Mouse (Mus musculus): ENCODE measurements around the gene Elovl3. TPM values are rescaled to one million over a fixed set of nuclear protein-coding genes. Genes with fewer than 3 reads are reported as not detected.

The Elovl3 gene
- polyA plus RNA-seq, 1 experiment from 2014 or later: not detected

DNA sequence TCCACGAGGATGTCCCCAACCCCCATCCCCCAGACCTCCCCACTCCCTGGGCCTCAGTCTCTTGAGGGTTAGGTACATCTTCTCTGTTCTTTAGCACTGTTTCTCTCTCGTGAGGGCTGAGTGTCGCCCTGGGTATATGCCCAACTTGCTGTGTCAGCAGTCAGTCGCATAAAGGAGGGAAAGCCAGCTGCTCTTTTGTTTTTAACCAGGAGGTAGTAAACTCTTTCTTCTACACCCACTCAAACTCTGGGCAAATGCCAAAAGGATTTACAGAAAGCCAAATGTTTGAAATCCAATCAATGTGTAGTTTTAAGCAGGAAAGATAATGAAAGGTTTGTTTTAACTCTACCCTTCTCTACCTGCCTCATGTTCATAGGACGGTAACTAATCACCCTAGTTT, 45.3 kb downstream of the Elovl3 start:
- H3K36me3 ChIP-seq: peaks cover 4% of the 10 kb centered on the region; the same call in 1 of the 2 replicates
- WGBS: 36% methylated on average over 5 of the region's 5 CpGs
- no peaks in the 10 kb centered on the region for H3K9me3 ChIP-seq
- no peaks in the 10 kb centered on the region for H3K27me3 ChIP-seq
- H3K4me1 ChIP-seq (replicated peaks): peaks cover 8% of the 10 kb centered on the region; the same call in 1 of the 2 replicates
- H3K27ac ChIP-seq: no peak overlapping the region
- no peak overlapping the region for H3K4me2 ChIP-seq
- H3K9ac ChIP-seq: no peak overlapping the region
- no peak for ATAC-seq (ENCODE audit: low FRiP score)
- H3K4me3 ChIP-seq: no peak overlapping the region

DNA sequence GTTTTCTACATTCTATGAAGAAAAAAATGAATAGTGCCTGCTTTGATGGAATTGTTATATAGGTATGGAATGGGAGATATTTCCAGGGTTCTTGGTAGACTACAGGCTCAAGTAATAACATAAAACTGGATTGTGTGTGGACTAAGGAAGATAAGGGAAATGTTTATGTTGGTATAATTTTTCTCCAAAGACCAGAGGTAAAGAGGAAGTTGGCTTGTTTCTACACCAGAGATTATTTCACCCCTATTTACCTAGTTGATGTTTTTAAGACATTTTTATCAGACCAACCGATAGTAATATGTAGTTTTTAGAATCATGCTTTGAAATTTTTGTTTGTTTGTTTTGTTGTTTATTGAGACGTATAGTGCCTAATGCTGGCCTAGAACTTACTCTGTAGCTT, 48.6 kb downstream of the Elovl3 start:
- no peak for ATAC-seq (ENCODE audit: low FRiP score)
- Histone ChIP-seq H3K27ac (no peak overlapping the region), H3K4me3 (no peak overlapping the region), H3K4me1 (replicated peaks) (peaks cover 8% of the 10 kb centered on the region; the same call in 1 of the 2 replicates), H3K27me3 (no peaks in the 10 kb centered on the region), H3K4me2 (no peak overlapping the region), H3K9ac (no peak overlapping the region), H3K36me3 (peaks cover 10% of the 10 kb centered on the region), H3K9me3 (no peaks in the 10 kb centered on the region)
- 95% methylated on average over 2 of the region's 2 CpGs for WGBS

DNA sequence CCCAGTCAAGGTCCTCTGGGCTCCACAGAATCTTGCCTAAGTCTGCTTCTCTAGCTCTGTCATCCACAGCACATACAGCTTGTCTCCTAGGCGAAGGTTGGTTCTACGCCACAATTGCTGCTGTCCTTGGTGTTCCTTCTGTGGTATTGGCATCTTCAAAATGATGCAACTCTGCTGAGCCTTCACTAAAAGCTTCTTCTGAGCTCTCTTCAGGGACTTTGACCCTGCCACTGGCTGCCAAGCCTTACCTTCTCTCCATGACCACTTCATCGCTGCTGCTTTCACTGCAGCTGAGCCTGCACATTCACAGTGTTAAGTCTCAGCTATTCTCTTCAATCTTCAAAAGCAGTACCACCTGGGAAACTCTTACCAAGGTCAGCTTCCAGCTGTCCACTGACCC, 50.5 kb downstream of the Elovl3 start:
- no peak overlapping the region for H3K9ac ChIP-seq
- H3K36me3 ChIP-seq: peaks cover 10% of the 10 kb centered on the region
- no peak for ATAC-seq (ENCODE audit: low FRiP score)
- no peaks in the 10 kb centered on the region for H3K27me3 ChIP-seq
- H3K4me2 ChIP-seq: no peak overlapping the region
- 0 out of 2 replicates have a peak, but pooled peaks cover 4% of the 10 kb centered on the region for H3K4me1 ChIP-seq (replicated peaks)
- 95% methylated on average over 3 of the region's 3 CpGs for WGBS
- H3K4me3 ChIP-seq: no peak overlapping the region
- no peak overlapping the region for H3K27ac ChIP-seq
- H3K9me3 ChIP-seq: no peaks in the 10 kb centered on the region

Other genes starting within 250 kb of the Elovl3 start
- gene Armh3, start 133.4 kb upstream of the Elovl3 start, polyA plus RNA-seq (2015; fragmentation: Nextera tagmentation; extraction: Ambion mirVana): 22.8 and 23.9 TPM in 2 replicates
- 3.1 and 3.8 TPM in 2 replicates for gene Hps6, start 128.4 kb upstream of the Elovl3 start, polyA plus RNA-seq (2015; fragmentation: Nextera tagmentation; extraction: Ambion mirVana)
- gene Pprc1, start 87.0 kb upstream of the Elovl3 start, polyA plus RNA-seq (2015; fragmentation: Nextera tagmentation; extraction: Ambion mirVana): 18.7 and 22.2 TPM in 2 replicates
- gene Ldb1, start 86.7 kb upstream of the Elovl3 start, polyA plus RNA-seq (2015; fragmentation: Nextera tagmentation; extraction: Ambion mirVana): 120 and 127 TPM in 2 replicates
- gene Nolc1, start 56.0 kb upstream of the Elovl3 start, polyA plus RNA-seq (2015; fragmentation: Nextera tagmentation; extraction: Ambion mirVana): 73.4 and 79.5 TPM in 2 replicates
- 0.23 and 0.31 TPM in 2 replicates for gene Pitx3, start 16.4 kb downstream of the Elovl3 start, polyA plus RNA-seq (2015; fragmentation: Nextera tagmentation; extraction: Ambion mirVana)
- gene Gbf1, start 20.6 kb downstream of the Elovl3 start, polyA plus RNA-seq (2015; fragmentation: Nextera tagmentation; extraction: Ambion mirVana): 71.6 and 80.4 TPM in 2 replicates
- 2.3 and 2.4 TPM in 2 replicates for gene Nfkb2, start 172.4 kb downstream of the Elovl3 start, polyA plus RNA-seq (2015; fragmentation: Nextera tagmentation; extraction: Ambion mirVana)
- gene Psd, start 195.3 kb downstream of the Elovl3 start, polyA plus RNA-seq (2015; fragmentation: Nextera tagmentation; extraction: Ambion mirVana): 58.4 and 59.3 TPM in 2 replicates
- 39.8 and 40.0 TPM in 2 replicates for gene Fbxl15, start 196.3 kb downstream of the Elovl3 start, polyA plus RNA-seq (2015; fragmentation: Nextera tagmentation; extraction: Ambion mirVana)
- gene Cuedc2, start 206.8 kb downstream of the Elovl3 start, polyA plus RNA-seq (2015; fragmentation: Nextera tagmentation; extraction: Ambion mirVana): 317 and 326 TPM in 2 replicates
- 8.2 and 11.2 TPM in 2 replicates for gene Mfsd13a, start 209.2 kb downstream of the Elovl3 start, polyA plus RNA-seq (2015; fragmentation: Nextera tagmentation; extraction: Ambion mirVana)
- 2.4 and 2.7 TPM in 2 replicates for gene 2310034G01Rik, start 218.4 kb downstream of the Elovl3 start, polyA plus RNA-seq (2015; fragmentation: Nextera tagmentation; extraction: Ambion mirVana)

Data from hindbrain, embryonic 13.5 days (tissue).